Mouse (Mus musculus) cortical plate, adult 2 months (tissue): ENCODE measurements around the gene Atp6v1d.

Source experiments
- CTCF ChIP-seq: fragments of 200-500 bp; IDR thresholded peaks from 2 replicates; pipeline ENCODE4 v1.5.1; 2011; ENCODE audit warnings: mild to moderate bottlenecking, control low read depth, low read length; ENCODE audit not compliant: insufficient read depth; ENCODE audit errors: extremely low read depth
- POLR2A ChIP-seq: fragments of 200-500 bp; IDR thresholded peaks from 2 replicates; pipeline ENCODE4 v1.6.1; 2011; ENCODE audit warnings: mild to moderate bottlenecking, low read length, control low read depth; ENCODE audit not compliant: insufficient read depth; ENCODE audit errors: extremely low read depth

GRCm38 (mm10) chr12:78794236-78794635 is 67.2 kb downstream of the Atp6v1d start:
- TF ChIP-seq CTCF: no peak
- no peak for TF ChIP-seq POLR2A
